Mouse (Mus musculus) thymus, postnatal 0 days (tissue): ENCODE data around the gene Shroom3. TPM values are rescaled to one million over a fixed set of nuclear protein-coding genes. Genes with fewer than 3 reads are reported as not detected.

Source experiments
- DNase-seq: peaks from one replicate; pipeline ENCODE4 v3.0.0-alpha.2; 2015; ENCODE audit warnings: low spot score
- polyA plus RNA-seq: library from polyadenylated mRNA; unstranded; fragments of >200 nt; fragmentation: Nextera tagmentation; extraction: Ambion mirVana; gene quantifications from 2 replicates; pipeline ENCODE4 v1.2.1, GENCODE M21; 2015

Gene Shroom3
- 0.32 and 0.77 TPM in 2 replicates for polyA plus RNA-seq

DNA sequence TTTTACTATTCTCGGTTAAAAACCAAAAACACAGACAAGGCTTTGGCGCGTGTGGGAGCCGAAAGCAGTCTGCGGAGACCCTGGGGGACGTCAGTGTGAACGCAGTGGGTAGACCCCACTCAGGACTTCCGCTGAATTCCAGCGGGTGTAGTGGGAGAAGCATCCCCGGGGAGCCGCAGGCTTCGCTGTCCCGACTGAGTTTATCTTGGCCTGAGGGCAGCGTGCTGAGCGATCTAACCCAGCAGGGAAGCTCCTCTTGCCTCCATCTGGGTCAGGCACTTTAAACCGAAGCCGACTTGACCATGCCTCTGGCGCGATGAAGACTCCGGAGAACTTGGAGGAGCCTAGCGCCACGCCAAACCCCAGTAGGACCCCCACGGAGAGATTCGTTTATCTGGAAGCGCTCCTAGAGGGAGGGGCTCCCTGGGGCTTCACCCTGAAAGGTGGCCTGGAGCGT lies at the start of gene Shroom3:
Gene Shroom3 (plus strand): TSS at position 85 of the 457 bp plus-strand sequence.
- no peak for DNase-seq

DNA sequence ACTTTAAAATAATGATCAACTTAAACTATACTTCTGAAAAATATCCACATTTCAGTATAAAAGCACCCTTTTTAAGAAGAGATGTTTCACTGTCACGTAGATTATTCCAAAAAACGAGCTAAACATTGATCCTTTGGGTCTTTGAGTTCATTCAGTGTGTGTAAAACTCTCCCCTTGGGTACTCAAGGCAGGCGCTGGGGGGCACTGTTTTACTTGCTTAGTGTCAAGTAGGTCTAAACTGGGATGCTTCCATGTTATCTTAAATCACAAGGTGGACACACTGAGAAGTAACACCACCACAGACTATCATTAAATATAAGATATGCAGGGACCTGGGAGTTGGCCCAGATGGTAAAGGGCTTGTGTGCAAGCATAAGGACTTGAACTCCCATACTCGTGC lies 49.7 kb upstream of the Shroom3 start:
- DNase-seq: peak; percentile 2

DNA sequence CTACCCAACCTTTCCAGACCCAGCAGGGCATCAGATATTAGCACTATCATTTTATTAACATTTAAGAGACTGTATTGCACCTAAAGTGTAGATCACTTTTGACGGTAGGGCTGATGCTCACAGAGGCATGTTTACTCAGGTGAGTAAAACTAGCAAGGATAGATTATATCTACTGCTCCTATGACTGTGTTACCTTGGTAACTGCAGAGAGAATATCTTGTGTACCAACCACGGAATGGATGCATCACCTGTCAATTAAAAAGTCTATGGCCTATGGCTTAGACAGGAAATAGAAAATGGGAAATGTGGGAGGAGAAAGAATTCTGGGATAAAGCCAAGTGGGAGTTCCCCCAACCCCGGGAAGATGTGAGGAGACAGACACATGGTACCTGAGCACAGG lies 48.3 kb upstream of the Shroom3 start:
- no peak for DNase-seq

GRCm38 (mm10) chr5:92635891-92636290 lies 47.3 kb upstream of the Shroom3 start:
- no peak for DNase-seq

DNA sequence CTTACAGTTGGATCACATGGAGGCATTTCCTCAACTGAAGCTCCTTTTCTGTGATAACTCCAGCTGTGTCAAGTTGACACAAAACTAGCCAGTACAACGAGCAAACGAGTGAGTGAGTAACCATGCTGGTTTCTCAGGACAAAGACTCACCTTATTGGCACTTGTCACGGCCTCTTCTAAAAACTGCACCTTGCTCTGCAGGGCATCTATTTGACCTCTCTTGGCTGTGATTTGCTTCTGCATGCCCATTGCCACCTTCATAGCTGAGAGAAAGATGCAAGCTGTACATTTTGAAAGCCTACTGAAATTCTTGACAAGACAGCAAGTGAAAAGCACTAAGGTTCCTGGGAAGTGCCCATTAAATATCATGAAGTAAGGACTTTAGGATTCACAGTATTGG lies 42.4 kb upstream of the Shroom3 start:
- DNase-seq: no peak

GRCm38 (mm10) chr5:92656256-92656655 lies 27.0 kb upstream of the Shroom3 start:
- DNase-seq: peak; percentile 72

- no peak for DNase-seq
These were observed 18.9 kb upstream of the Shroom3 start for GRCm38 (mm10) chr5:92664321-92664720.

DNA sequence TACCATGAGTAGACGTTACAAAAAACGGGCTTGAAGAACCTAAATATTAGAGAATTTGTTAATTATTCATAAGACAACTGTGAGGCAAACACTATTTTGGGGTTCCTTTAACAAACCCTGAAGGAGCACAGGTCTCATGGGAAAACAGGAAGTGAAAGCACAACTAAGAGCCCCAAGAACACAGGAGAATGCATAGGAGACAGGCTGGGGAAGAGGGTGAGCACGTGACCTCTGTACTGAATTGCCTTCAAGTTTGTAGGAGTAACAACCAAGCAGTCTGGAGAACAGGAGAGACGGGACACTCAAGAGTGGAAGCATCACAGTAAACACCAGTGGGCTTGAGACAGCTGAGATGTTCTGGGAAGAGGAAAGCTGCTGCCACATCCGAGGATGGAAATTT lies 16.4 kb upstream of the Shroom3 start:
- no peak for DNase-seq

DNA sequence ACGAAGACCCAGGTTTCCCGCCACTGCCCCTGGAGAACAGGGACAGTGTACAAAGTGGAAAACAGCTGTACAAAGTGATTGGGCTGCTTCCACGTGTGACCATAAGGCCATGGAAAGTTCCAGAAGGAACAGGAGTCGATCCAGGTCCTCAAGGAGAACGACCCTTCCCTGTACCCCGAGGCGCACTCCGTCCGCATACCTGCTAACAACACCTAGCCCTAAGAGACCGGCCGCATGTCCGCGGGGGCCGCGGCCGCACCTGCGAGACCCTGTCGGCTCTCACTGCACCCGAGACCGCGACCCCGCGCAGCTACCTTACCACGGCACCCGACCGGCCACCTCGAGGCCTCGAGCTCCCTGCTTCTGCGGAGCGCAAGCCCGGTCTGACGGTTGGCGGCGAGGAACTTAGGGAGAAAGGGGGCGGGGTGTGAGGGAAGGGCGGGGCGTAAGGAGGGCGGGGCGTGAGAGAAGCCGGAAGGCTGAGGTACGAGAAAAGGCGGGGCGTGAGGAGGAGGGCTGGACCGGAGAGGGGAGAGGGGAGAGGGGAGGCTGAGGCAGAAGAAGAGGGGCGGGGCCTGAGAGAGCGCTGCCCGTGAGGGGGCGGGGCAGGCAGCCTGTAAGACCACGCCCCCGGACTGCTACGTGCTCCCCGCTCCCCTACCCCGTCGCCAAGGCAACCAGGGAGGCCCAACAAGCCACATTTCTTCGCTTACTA lies 8.2 kb upstream of the Shroom3 start, which contains the start of gene Ccdc158:
Gene Ccdc158 (minus strand): TSS at position 413 of the 715 bp plus-strand sequence.
- peak; percentile 80 for DNase-seq

DNA sequence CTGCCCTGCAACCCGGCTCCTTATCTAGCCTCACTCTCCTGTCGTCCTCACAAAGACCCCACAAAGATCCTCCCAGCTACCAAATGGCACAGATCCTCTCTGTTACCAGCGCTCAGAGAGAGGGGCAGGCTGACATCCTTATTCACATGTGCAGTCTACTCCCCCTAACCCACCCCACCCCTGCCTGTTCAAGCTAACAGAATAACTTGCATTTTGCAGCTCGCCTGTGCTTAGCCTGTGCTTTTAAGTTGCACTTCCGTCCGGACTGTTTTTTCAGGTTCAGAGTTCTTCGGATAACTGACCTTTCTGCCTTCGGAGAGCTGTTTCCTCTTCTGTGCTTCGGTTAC lies 7.7 kb upstream of the Shroom3 start:
- DNase-seq: no peak

GRCm38 (mm10) chr5:92679441-92679840 lies 3.8 kb upstream of the Shroom3 start:
- DNase-seq: peak; percentile 9

DNA sequence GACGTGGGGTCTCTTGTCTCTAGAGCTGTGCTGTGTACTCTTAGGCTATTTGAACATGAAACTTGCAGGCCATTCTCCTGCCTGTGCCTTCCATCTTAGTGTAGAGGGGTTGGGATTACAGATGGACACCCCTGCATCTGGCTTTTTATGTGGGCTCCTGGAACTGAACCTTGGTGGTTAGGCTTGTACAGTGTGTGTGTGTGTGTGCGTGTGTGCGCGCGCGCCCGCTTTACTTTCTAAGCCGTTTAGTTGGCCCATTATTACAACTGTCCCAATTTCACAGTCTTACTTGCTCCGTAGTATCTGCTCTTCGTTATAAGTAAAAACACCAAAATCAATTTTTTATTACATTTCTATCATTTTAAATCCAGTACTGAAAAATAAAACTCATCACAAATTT lies 1.4 kb upstream of the Shroom3 start:
- DNase-seq: no peak

DNA sequence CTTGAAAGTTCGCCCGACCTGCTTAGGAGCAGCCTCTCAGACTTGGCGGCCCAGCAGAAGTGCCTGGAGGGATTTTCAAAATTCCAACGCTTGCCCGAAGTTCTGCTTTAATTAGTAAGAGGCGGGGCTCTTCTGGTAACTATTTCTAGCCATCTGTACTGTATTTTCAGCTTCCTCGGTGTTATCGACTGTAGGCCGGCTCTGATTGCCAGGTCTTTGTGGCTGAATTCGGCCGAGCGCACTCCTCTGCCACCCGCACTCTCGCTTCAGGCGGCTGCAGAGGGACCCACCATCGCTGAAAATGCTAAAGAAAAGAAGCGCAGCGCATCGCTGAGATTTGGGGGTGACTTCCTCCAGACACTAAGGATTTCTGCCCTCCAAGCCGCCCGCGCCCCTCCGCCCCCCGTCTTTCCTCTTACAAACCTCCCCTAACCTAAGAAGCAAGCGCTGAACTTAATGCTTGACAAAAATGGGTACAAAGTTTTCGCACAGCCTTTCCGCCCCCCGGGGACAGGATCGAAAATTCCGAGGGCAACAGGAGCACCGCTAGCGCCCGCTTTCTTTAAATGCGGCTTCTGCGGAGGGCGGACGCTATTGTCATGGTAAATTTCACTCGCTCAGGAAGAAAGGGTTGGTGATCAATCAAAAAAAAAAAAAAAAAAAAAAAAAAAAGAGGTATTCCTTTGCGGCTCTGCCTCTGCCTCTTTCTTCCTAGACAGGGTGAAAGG lies 450 bp upstream of the Shroom3 start:
- no peak for DNase-seq

DNA sequence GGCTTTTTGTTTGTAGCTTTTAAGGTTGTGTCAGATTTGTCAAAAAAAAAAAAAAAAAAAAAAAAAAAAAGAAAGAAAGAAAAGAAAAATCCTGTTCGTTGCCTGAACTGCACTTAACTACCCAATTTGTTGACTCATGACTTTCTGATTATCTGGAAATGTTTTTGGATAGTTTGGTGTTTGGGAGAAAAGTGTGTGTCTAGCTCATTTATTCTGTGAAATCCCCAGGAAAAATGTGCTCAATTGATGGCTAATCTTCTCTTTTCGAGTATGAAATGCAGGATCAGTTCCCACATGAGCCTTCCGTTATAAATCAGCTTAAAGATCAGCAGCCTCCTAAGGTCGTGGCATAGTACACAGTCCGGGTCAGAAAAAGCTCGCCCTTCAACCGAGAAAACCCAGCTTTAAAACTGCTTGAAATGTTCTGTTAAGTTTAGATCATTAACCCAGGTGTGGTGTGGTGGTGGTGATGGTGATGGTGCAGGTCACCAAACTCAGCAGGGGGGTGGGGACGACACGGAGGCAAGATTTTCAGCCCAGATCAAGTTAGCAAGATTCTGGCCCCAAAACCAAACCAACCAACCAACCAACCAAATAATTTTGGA lies 738 bp downstream of the Shroom3 start:
- no peak for DNase-seq

DNA sequence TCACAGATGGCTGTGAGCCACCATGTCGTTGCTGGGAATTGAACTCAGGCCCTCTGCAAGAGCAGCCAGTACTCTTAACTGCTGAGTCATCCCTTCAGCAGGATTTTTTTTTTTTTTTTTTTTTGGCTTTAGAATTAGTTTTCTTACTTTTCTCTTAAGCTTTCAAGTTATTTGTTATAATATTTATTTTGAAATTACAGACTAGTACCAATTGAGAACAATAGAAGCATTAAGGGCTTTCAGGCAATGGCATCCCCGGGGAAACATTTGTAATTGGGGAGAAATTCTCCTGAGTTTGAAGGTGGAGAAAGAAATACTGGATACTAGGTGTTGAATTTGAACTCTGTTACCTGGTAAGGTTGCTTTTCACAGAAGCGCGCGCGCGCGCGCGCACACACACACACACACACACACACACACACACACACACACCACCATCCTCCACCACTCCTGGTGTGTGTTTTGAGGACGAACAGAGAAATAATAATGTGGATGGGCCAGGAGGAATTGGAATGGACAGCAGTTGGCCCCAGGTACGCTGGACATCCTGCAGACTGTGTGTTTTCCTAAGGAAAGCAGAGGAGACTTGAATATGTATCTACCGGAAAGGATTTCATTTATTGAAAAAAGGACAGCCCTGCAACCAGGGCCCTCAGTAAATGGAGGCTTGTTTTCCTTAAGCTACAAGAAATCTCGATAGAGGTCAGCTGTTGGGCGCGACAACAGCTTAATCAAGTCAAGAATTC lies 1.7 kb downstream of the Shroom3 start:
- DNase-seq: no peak

GRCm38 (mm10) chr5:92688124-92688523 lies 4.9 kb downstream of the Shroom3 start:
- no peak for DNase-seq

GRCm38 (mm10) chr5:92688569-92688968 lies 5.3 kb downstream of the Shroom3 start:
- DNase-seq: no peak

DNA sequence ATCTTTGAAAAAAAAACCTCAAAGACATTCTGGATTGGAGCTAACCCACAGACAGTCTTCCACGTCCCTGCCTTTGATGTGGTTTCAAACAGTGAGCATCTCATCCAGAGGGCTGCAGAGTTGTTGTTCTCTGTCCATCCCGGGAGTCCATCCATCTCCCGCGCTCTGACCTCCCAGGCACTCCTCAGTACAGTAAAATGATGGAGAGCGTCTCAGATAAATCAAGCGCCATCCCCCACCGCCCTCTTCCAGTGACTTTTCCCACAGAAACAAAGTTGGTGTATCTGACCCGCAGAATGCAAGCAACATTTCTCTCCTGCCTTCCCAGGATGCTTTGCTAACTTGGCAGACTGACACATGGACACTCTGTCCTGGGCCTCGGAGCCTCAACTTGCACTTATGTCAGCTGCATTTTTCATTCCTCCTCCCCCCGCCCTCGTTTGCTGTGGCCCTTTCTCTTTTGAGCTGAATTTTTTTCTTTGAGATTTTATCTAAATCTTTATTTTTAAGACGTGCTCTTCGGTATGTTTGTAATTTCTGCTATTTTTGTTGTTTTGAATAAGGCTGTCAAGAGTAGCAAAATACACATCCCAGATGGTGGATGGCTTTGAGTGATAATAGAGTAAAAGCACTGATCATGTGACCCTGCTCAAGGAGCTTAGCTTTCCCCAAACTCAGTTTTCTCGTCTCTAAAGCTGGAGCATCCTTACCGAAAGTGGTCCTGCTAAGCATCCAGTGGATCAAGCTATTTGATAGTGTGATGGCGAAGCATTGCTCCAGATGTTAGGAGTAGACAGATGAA lies 9.2 kb downstream of the Shroom3 start:
- DNase-seq: no peak

DNA sequence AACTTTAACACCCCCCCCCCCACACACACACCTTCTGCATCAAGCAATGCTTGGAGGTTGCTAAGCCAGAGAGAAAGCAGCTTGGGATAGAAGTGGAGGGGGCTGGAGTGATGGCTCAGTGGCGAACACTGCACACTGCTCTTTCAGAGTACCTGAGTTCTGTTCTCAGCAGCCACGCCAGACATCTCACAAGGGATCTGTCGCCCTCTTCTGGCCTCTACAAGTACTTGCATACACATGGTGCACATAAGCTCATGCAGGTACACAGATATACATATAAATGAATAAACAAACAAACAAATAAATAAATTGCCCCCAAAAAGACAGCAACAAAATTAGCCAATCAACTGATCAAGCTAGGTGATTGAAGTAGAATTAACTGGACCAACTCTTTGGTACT lies 10.5 kb downstream of the Shroom3 start:
- no peak for DNase-seq

- DNase-seq: no peak
These were observed 11.2 kb downstream of the Shroom3 start for GRCm38 (mm10) chr5:92694316-92694995.
